Mouse (Mus musculus) brain, adult 2 months (tissue): ENCODE results near the gene Msi2.

Experiments
- DNase-seq: peaks from one replicate; pipeline ENCODE4 v3.0.0; 2011; ENCODE audit warnings: low read depth, low spot score

Msi2 gene

DNA sequence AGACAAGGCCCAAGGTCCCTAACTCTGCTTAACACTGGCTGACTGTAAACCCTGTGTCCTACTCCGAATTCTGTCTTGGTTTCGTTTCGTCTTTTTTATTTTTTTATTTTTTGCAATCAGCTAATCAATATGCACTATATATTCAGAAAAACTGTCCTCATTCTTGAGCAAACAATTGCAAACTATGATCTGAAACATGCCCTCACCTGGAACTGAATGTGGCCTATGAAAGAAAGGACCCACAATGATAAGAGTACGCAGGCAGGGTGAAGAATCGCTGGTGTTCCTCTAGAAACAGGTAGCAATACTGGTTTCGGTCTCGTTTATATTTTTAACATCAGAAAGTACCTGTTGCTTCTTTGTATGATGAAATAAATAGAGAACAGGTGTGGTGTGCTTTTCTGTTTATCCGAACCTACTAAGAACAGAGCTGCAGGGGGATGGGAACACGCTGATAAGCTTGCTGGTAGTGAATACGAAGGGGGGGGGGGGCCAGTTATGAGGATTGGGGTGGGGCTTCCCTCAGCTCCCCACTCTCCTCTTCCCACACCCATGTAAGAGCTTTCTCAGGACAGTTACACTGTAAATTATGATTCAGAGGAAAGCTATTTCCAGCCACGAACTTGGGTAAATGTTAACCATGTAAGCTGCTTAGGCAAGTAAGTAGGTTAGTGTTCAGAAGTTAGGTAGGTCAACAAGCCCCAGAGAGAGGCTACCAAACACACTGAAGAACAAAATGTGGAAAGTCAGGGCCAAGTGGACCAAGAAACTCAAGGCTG lies 103.6 kb downstream of the Msi2 start:
- DNase-seq, result no peak

- no peak for DNase-seq
Measured at GRCm38 (mm10) chr11:88613771-88614526, 104.4 kb downstream of the Msi2 start.

- DNase-seq, result no peak
Measured at GRCm38 (mm10) chr11:88613008-88613407, 105.3 kb downstream of the Msi2 start.

- DNase-seq, result no peak
Measured at GRCm38 (mm10) chr11:88612141-88612540, 106.2 kb downstream of the Msi2 start.

DNA sequence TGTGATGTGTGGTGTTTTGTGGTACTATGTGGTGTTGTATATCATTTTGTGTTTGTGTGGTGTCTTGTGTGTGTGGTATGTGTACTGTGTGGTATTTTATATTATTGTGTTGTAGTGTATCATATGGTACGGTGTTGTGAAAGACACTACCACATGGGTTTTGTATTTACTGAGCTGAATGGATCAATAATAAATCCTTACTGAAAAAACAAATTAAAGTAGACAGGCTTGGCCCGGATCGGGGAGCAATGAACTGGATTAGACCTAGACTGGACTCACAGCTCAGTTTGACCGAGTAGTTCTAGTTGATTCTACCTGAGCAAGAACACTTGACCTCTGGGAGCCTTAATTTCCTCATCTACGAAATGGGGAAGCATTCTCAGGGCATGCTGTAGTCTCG lies 107.5 kb downstream of the Msi2 start:
- no peak for DNase-seq

- DNase-seq, result no peak
Measured at GRCm38 (mm10) chr11:88610112-88610511, 108.2 kb downstream of the Msi2 start.

GRCm38 (mm10) chr11:88608584-88608983 lies 109.7 kb downstream of the Msi2 start:
- no peak for DNase-seq

DNA sequence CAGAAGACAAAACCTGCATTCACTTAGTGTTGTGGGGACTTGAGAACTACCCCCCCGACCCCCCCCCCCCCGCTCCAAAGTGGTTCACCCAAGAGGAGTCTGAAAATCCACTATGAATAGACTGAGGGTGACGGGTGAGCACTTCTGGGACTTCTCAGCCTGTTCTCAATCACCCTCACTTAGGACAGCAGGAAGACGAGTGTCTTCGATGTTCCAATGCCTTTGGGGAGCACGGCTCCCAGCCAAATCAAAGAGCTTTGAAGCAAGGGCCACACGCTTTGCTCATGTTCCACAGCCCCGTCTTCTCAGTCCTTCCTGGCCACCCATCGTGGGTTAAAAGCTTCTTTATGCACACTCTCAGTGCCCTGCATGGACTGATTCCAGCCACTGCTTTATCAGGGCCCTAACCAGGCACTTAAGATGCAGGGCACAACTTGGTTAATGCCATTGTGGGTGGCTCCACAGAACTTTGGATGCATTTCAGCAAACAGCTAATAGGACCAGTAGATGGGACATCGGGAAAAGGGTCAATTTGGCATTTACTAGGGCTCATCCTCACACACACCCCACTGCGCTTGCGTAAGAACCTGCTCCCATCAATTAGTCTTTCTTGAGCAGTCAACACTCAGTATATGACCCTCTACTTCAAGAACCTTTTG lies 110.5 kb downstream of the Msi2 start:
- no peak for DNase-seq

GRCm38 (mm10) chr11:88605771-88606170 lies 112.5 kb downstream of the Msi2 start:
- no peak for DNase-seq

GRCm38 (mm10) chr11:88605098-88605525 lies 113.2 kb downstream of the Msi2 start:
- peak; percentile 53 for DNase-seq

DNA sequence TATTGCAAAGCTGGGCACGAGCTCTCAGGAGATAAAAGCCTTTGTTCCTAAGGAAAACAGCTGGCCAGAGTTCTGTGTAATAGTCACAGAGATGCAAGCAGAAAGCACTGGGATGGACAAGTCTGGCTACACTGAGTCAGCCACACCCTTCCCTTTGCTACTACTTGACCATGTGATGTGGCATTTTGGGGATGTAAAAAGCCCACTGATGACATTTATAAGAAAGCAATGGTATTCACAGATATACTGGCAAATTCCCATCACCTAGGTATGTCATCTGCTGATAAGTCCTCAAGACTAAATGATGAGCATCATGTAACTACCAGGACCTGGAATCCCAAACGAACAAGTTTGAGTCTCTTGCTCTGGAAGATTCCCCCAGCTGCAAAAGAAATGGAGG lies 113.7 kb downstream of the Msi2 start:
- DNase-seq, result no peak

DNA sequence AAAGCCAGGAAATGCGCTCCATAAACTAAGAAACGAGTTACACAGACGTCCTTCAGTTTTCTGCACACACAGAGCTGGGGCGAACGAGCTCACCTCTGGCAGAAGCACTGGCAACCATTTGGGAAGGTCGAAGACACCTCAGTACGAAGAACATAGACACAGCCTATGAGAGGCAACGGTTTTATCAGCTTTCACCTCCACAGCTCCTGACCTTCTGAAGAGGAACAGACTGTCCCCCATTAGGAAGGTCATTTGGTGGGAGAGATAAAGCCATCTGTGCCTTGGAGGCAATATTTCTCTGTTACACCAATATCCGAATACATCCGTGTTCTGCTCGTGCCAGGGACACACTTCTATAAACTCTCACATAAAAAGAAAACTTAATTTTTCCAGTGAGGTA lies 114.9 kb downstream of the Msi2 start:
- DNase-seq, result no peak

GRCm38 (mm10) chr11:88602471-88603120 lies 115.7 kb downstream of the Msi2 start:
- no peak for DNase-seq

- no peak for DNase-seq
Measured at GRCm38 (mm10) chr11:88600194-88600593, 118.1 kb downstream of the Msi2 start.

GRCm38 (mm10) chr11:88599332-88600130 lies 118.8 kb downstream of the Msi2 start:
- peak; percentile 79 for DNase-seq

- DNase-seq, result no peak
Measured at GRCm38 (mm10) chr11:88598848-88599175, 119.5 kb downstream of the Msi2 start.

DNA sequence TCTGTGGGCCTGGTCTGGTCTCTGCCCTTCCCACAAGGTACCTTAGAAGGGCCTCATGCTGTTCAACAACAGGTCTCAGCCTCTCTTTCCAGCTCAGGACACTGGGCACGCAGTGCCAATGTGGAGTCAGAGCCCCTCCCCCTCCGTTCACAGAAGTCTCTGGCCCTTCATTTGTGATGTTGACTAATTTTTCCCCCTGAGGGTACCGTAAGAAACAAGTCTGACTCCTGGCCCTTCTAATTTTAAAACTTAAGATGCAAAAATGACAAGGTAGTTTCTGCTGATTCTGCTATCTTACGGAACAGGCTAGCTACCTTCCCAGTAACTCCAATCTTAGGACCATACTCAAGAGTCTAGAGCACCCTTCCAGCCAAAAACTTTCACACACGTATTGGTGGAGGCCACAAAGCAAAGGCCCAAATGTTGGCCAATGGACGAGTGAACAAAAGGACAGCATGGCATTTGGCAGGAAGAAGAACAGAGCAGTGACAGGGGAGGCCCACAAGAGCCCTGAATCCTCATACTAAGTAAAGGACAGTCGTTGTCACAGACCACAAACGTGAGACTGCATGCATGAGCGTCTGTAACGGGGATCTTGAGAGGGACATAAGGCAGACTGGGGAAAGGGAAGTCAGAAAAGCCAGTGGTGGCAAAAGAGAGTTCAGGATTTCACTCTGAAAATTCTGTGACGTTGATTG lies 120.0 kb downstream of the Msi2 start:
- DNase-seq, result no peak

- peak; percentile 63 for DNase-seq
Measured at GRCm38 (mm10) chr11:88595616-88596015, 122.7 kb downstream of the Msi2 start.

GRCm38 (mm10) chr11:88594804-88595611 lies 123.3 kb downstream of the Msi2 start:
- no peak for DNase-seq

GRCm38 (mm10) chr11:88594010-88594409 lies 124.3 kb downstream of the Msi2 start:
- no peak for DNase-seq
